Mouse (Mus musculus) cortical plate, adult 2 months (tissue): Measurements from ENCODE around the gene Naa80.

ENCODE experiments used
- CTCF ChIP-seq: fragments of 200-500 bp; IDR thresholded peaks from 2 replicates; pipeline ENCODE4 v1.5.1; 2011; ENCODE audit warnings: mild to moderate bottlenecking, control low read depth, low read length; ENCODE audit not compliant: insufficient read depth; ENCODE audit errors: extremely low read depth
- POLR2A ChIP-seq: fragments of 200-500 bp; IDR thresholded peaks from 2 replicates; pipeline ENCODE4 v1.6.1; 2011; ENCODE audit warnings: mild to moderate bottlenecking, low read length, control low read depth; ENCODE audit not compliant: insufficient read depth; ENCODE audit errors: extremely low read depth

DNA sequence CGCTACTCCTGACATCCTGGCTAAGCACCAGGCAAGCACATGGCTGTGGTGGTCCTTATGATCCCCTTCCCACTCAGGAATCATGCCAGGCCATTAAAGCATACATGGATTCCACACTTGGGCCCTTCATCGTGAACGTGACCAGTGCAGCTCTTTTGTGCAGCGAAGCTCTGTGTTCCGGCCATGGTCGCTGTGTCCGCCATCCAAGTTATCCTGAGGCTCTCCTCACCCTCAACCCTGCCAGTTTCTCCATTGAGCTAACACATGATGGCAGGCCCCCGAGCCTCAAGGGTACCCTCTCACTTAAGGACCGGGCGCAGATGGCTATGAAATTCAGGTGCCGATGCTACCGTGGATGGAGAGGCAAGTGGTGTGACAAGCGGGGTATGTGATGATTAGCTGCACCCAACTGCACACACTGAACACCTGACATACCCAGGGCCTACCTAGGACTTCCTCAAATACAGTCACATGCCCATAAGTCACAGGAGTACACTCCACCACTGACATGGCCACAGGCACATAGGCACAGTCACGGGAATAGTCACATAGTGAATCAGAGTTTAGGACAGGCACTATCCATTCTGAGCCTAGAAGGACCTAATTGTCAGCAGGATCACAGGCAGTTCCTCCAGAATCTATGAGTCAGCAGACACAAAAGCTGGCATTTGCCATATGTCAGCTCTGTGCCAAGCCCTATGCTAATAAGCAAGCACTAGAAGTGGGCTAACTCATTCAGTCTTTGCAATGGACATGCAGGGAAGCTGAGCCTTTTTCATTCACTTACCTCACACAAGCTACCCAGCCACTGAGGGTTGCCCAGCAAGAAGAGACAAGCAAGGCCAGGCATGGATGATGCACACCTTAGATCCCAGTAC is 575 bp downstream of the Naa80 start:
- no peak for TF ChIP-seq POLR2A
- no peak for TF ChIP-seq CTCF
